Mouse (Mus musculus) monocyte, adult 5-6 weeks (primary cell): ENCODE measurements around the gene Dnajb3. TPM values are rescaled to one million over a fixed set of nuclear protein-coding genes. Genes with fewer than 3 reads are reported as not detected.

Source experiments
- ATAC-seq: fragments of 153-309, 156-312 bp; replicated peaks from 2 replicates; pipeline ENCODE4 v1.8.0; 2017; ENCODE audit warnings: mild to moderate bottlenecking; ENCODE audit not compliant: low TSS enrichment, insufficient number of reproducible peaks, severe bottlenecking, poor library complexity, low FRiP score
- total RNA-seq: library from RNA; stranded (forward); fragments of 200-1000, 200-491, 200-594 nt; gene quantifications from 3 replicates; pipeline ENCODE4 v1.2.3, GENCODE M21; 2017

The Dnajb3 gene
- total RNA-seq = not detected in 3 replicates

DNA sequence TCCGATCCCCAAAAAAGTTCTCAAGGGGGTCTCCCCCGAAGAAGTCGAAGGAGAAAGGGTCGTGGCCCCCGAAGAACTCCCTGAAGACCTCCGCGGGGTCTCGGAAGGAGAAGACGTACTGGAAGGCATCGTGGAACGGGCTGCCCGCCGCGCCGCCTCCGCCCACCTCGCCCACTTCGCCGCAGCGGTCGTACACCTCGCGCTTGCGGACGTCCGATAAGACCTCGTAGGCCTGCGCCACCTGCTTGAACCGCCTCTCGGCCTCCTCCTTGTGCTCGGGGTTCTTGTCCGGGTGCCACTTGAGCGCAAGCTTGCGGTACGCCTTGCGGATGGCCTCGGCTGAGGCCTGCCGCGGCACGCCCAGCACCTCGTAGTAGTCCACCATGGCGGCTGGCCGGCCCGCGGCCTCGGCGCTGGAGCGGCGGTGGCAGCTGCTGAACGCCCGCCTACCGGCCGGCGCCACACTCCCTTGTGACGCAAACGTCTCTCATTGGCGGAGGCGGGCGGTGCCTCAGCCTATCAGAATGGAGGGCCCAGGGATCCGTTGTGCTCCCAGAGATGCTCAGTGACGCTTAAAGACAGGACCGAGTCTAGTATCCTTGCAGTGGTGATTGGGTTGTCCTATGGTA is at the start of gene Dnajb3:
Dnajb3 (minus strand) TSS at position 489 of the 629 bp plus-strand sequence.
- 0 out of 2 replicates have a peak, but pooled peaks have one; percentile 17 for ATAC-seq

DNA sequence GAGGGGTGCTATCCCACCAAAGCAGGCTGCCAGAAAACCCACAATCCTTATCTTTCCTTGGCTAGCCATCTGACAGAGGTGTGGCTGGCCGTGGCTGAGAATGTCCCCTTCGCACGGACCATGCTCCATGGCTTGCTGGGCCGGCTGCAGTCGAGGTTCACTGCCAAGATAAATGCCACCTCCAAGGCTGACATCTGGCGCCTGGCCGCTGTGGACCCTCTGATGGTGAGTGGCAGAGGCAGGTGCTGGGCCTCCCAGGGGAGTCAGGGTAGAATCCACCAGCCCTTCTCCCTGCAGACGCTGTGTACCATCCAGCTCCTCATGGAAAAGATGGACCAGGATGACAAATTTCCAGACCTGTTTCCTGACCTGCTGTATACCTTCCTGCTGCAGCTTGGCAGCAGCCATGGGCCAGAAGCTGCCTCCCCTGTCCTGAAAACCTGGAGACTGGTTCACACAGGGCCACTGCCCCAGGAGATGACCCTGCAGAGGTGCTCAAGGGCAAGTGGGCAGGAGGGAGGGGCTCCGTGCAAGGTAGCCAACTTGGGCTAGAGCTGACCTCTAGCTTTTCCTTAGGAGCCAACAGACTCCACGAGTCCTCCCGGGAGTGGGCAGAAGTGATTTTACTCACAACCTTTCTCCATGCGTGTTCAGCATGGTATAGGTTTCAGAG is 49.3 kb upstream of the Dnajb3 start:
- no peak for ATAC-seq

DNA sequence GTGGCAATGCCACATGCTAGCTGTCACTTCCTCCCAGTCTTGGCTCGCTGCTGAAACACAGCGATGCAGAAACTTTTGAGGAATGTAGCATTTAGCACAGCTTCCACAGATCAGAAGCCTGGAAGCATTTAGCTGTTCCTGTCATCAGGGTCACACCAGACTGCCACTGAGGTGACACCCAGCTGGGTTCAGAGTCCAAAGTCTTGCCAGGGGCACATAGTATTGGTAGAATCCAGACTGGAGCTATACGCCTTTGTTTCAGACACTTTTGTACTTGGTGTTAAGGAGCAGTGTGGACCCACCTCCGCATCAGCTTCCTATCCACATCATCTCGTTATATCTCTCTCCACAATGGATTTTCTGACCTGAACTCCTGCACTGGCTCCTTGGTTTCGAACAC is 48.0 kb upstream of the Dnajb3 start:
- no peak for ATAC-seq

DNA sequence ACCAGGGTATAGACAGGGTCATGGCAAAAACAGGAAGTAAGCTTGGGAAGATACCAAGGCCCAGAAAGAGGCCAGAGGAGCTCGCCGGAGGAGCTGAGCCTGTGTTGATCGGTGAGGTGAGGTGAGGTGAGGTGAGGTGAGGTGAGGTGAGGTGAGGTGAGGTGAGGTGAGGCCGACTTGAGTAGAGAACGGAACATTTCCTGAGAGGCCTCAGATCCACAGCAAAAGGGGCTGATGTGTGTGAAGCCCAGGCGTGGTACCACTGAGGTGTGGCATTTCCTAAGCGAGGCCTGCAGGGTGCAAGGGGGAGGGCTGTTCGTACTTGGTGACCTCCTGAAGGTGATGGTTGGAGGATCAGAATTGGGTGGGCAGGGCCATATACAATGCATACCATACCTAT is 47.5 kb upstream of the Dnajb3 start:
- ATAC-seq = no peak

DNA sequence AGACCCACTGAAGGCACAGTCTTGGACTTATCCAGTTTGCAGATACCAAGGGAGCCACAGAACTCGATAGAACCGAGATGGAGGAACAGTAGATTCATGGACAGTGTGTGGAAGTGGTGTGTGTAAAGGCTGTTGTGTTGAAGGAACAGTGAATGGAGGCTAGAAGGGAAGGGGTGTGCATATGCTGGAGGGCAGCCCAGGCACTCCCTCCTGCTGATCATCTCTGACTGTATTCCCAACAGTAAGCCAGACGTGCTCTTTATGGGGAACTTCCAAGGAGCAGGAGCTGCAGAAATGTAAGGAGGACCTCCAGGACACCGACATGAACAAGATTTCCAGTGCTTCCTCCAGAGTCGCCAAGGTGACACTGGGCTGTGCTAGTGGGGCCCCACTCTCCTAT is 44.4 kb upstream of the Dnajb3 start:
- no peak for ATAC-seq

DNA sequence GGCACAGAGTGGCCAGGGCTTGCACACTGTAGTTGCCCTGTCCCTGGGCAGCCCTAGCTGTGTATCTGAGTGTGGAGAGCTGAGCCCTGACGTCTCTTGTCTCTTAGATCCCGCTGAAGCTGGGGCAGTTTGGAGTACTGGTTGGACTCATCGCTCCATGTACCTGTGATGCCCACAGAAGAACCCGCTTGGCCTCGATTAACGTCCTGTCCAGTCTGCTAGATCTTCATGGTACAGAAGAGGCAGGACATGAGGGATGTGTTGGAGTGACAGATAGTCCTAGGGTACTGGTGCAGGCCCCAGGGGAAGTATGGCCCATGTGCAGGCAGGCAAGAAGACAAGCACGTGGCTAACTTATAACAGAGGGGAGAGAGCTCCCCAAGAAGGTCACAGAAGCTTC is 44.0 kb upstream of the Dnajb3 start:
- no peak for ATAC-seq

DNA sequence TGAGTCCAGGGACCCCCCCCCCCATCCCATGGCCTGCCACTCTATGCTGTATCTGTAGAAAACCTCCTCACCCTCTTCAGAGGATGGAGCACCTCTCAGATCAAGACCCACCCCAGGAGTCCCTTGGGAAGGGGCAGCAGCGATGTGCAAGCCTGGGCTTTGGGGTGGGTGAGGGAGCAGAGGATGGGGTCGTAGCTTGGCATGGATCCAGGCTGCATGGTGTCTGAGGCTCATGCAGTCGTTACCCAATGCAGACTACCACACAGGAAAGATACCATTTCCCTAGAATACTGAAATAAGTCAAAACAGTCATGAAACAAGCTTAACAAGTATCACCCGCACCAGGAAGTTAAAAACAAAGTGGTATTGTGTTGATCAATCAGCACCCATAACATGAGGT is 43.1 kb upstream of the Dnajb3 start:
- ATAC-seq = no peak

DNA sequence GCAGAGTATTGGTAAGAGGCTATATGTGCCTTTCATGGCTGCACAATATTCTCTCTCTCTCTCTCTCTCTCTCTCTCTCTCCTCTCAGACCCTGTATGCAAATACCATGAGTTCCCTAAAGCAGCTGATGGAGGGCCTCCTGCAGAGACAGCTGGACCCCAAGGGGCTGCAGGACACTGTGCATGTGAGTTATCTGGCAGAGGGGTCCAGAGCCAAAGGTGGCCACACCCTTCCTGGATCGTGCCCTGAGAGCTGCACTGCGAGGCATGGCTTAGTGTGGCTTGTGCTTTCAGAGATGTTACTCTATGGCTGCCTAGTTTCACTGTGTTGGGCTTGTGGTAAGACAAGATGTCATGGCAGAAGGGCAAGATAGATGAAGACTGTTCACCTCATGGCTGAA is 42.1 kb upstream of the Dnajb3 start:
- no peak for ATAC-seq

DNA sequence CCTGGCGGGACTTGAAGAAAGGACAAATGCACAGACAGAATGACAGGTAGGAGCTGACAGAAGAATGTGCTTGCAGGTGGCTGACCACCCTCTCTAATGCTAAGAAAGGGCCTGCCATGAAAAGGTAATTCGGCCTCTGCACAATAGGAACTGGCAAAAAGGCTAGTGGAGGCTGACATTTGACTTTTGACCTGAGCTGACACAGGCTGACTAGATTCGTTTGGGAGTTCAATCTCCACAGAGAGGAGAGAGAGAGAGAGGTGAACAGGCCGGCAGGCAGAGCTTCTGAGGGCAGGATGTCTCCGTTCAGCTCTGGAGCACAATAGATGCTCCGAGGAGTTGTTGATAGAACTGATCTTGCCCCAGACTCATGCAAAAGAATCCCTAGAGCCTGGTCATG is 40.8 kb upstream of the Dnajb3 start:
- ATAC-seq = no peak

DNA sequence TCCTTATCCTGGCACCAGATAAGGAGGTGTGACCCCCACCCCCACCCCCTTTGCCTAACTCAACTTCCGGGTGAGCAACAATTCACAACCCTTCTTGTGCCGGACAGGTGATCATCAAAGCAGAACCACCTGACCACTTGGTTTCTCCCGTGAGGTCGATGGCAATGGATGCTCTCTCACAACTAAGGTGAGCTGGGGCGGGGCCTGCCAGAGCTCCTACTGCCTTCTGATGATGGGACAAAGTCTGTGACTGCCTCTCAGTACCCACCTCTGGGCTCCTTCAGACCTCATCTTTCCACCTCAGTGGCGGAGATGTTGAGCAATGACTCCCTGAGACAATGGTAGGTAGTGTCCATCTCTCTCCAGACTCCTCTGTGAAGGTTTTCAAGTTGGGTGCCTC is 40.3 kb upstream of the Dnajb3 start:
- ATAC-seq = no peak

DNA sequence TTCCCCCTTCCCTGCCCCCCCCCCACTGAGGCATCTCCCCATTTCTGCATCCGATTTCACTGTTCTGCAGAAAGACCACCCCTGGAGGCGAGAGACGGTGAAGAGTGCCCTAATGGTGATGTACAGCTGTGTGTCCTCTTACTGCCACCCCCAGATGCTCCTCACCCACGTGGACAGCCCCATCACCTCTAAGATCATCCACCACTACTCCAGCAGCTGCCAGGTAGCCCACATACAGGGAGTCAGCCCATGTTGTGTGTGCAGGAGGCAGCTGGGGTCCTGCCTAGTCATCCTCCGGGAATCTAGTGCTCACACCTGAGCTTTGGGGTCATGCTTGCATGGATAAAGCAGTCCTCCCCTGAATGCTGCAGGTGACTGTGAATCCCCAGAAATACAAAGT is 38.3 kb upstream of the Dnajb3 start:
- ATAC-seq = no peak

DNA sequence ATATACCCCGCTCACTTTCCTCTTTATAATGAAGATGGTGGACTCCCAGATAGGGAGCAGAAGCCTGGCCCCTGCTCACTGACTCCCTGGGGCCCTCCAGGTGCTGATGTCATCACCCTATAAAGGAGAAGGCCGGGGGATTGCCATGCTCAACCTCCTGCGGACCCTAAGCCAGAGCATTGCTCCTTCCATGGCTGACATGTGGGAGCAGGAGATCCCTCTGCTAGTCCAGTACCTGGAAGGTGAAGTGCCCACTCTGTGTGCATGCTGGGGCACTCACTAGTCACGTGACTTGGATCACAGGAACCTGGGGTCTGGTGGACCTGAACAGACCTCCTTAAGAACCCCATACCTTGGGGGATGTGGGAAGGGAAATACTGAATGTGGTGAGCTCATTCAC is 35.0 kb upstream of the Dnajb3 start:
- ATAC-seq = no peak

DNA sequence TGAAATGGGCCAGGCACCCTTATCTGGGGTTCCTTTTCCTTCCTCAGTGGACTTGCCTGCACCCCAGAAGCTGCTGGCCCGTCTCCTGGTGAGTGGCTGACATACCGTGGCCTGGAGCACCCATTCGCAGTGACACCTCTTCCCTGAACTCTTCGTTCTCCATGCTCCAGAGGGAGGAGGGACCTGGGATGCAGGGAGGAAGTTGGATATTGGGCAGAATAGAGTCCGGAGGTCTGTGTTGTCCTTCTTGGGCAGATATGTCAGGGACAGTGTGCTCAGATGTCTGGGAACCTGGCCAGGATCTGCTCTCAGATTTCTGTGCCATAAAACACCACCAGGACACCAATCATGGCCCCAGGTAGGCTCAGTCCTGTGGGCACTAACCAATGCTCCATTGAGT is 34.5 kb upstream of the Dnajb3 start:
- no peak for ATAC-seq

DNA sequence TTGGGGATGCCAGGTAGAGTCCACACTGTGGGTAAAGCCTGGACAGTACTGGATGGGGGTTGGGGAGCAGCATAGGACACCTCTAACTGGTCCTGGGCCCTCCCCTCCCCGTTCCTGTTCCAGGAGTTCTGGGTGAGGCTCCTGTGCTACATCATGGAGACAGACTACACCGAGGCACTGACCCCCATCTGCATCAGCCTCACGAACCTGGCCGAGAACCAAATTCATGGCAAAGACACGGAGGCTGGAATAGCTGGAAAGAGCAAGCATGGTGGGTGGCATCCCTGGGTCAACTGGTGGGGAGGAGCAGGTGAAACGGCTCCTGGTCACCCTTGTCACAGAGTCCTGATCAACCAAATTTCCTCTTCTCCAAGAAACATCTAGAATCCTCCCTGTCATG is 33.2 kb upstream of the Dnajb3 start:
- no peak for ATAC-seq

DNA sequence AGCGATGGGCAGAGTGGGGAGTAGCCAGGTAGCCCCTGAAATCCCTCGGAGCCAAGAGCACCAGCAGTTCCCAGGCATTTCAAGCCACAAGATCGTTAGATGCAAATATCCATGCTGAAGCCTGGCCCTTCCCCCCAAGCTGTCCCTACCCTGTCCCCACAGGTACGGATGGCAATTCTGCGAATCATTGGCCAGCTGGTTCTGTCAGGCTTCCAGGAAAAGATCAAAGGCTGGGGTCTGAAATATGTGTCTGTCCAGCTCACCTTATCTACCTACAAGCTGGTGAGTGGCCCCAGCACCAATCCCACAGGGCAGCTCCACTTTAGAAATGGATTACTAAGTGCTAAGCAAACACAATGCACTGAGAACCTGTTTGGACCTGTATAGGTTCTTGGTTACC is 31.7 kb upstream of the Dnajb3 start:
- no peak for ATAC-seq

DNA sequence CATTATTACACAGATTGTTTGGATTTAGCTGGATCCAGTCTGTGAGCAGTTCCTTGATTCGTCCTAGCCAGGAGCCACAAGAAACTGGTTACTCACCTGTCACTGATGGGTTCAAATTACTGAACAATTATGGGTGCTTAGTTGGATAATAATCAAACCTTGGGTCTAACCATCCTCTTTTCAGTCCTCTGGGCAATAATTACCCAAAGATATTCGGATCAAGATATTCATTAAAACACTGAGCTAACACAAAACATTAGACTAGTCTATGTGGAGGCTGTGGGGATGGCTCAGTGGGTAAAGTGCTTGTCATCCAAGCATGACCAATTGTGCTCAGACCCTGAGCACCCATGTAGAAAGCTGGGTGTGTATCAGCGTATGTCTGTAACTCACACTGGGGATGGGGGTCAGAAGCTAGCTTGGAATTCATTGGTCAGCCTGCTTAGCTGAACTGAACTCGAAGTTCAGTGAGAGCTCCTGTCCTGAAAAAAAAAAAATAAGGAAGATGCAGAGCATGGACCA is 30.4 kb upstream of the Dnajb3 start:
- no peak for ATAC-seq

DNA sequence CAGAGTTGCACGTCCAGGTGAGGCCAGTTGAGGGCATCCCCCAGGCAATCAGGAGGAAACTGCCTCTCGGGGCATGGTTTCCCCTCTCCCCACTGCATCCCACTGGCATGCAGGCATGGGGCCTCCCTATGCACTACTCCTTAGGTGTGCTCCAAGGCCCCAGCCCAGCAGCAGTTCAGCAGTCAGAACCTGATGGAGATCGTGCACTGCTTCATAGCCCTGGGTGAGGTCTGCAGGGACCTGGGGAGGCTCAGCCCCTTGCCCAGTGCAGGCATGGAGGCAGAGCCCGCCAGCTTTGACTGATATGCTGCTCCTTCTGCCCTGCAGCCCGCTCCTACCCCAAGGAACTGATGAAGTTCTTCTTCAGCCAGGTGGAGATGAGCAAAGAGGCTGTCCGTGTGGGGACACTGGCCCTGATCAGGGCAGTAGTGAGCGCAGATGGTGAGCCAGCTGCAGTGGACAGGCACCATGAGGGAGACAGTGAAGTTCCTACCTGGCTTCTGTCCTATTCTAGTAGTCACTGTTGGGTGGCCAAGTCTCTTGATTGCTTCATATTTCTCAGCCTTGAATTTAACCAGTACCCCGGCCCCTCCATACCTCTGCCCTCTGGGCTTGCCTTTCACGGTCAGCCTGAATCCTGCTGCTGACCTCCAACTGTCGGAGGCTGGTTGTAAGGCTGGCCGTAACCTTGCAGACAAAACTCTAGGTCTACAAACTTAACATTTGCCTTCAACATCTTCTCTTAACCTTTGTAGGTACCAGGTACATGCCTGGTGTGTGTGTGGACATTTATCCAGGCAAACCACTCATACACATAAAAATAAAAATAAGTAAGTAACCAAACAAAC is 29.7 kb upstream of the Dnajb3 start:
- no peak for ATAC-seq

DNA sequence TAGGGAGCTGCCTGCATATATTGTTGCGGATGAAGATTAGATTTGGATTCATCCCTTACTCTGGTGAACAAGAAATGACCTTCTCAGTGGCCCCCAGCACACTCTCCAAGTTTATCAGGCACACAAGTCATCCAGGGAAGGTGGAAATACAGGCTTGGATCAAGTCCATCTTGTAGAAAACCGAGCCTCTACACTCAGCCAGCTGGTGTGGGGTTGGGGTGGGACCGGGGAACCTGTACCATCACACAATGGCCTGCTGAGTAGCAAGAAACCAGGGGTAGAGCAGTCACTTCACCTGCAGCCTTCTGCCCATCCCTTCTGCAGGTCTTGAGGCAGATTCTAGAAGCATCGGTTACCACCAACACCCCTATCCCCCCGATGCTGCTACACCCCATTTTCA is 29.1 kb upstream of the Dnajb3 start:
- ATAC-seq = no peak

DNA sequence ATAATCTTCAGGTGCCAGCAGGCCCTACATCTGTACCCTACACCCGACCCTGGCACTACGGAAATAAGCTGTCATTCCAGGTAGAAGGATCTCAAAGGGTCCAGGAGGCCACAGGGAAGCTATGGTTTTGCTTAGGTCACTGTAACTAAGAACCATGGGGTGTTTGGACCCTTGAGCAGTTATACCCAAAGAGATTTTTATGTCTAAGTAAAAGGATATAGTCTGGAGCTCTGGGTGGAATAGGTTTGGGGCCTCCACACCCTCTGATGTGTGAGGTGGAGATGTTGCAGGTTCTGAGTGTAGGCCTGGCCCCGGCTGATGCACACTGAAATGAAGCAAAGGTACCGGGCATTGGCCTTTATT is 28.6 kb upstream of the Dnajb3 start:
- no peak for ATAC-seq
